Mouse (Mus musculus) thymus, adult 2 months (tissue): ENCODE results near the gene Themis3.

Source experiments
- CTCF ChIP-seq: fragments of 200-500 bp; IDR thresholded peaks from 2 replicates; pipeline ENCODE4 v1.5.1; 2012; ENCODE audit warnings: mild to moderate bottlenecking, control low read depth, low read length, moderate library complexity, borderline replicate concordance; ENCODE audit not compliant: control insufficient read depth, poor library complexity, insufficient read depth; ENCODE audit errors: extremely low read depth
- POLR2A ChIP-seq: fragments of 200-500 bp; IDR thresholded peaks from 2 replicates; pipeline ENCODE4 v1.6.1; 2012; ENCODE audit warnings: mild to moderate bottlenecking, low read length, control low read depth, moderate library complexity; ENCODE audit not compliant: control insufficient read depth, poor library complexity, insufficient read depth; ENCODE audit errors: extremely low read depth

DNA sequence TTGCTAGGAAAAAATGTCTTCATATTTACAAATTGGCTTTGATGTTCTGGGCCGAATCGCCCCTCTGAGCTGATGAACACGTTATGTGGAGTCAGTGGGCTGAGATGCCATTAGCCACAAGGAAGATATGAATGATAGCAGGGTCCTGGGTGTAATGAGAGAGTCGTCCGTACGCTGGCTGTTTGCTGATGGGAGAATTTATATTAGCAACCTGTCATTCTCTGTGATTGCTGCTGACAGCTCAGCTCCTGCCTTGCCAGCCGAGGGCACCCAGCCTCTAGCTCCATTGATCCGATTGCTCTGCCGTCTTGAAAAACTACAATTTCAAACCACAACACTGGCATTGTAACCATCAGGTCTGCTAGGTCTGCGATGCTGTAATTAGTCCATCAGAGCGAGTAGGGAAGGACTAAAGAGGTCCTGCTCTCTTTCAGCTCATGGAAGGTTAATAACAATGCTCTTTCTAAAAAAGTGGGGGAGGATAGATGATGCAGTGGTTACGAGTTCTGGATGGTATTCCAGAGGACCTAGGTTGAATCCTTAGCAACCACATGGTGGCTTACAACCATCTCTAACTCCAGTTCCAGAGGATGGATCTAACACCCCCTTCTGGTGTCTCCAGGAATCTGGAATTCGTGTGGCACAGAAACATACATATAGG is 25.7 kb upstream of the Themis3 start:
- TF ChIP-seq CTCF (no peak), POLR2A (no peak)
